Mouse (Mus musculus) stomach, postnatal 0 days (tissue): Measurements from ENCODE around the gene Tex13b. TPM values are rescaled to one million over a fixed set of nuclear protein-coding genes. Genes with fewer than 3 reads are reported as not detected.
"Not testable (repeated sequence)": the region's sequence is repeated elsewhere in the genome, so short reads cannot be mapped to it uniquely, and the experiment has no call there.

Source experiments
- ATAC-seq: fragments of 200-750 bp; cut with Nextera tagmentation; 2 replicates; pipeline ENCODE4 v1.8.0; 2017; ENCODE audit not compliant: low FRiP score, low TSS enrichment
- DNase-seq: peaks from one replicate; pipeline ENCODE4 v3.0.0-alpha.2; 2016; ENCODE audit warnings: low spot score
- H3K27ac ChIP-seq: fragments of 300-500 bp; sonication (generic); replicated peaks from 2 replicates; pipeline ENCODE4 v1.5.1; 2014; ENCODE audit warnings: mild to moderate bottlenecking, control low read depth
- H3K27me3 ChIP-seq: fragments of 300-500 bp; sonication (generic); 2 replicates; pipeline ENCODE4 v1.6.1; 2014; ENCODE audit warnings: low read length; ENCODE audit not compliant: control insufficient read depth, insufficient read depth
- H3K36me3 ChIP-seq: fragments of 300-500 bp; sonication (generic); 2 replicates; pipeline ENCODE4 v1.6.1; 2014; ENCODE audit warnings: low read length, mixed read lengths; ENCODE audit not compliant: control insufficient read depth, insufficient read depth
- H3K4me1 ChIP-seq: fragments of 300-500 bp; sonication (generic); replicated peaks from 2 replicates; pipeline ENCODE4 v1.6.1; 2014; ENCODE audit warnings: antibody characterized with exemption; ENCODE audit not compliant: control insufficient read depth, insufficient read depth
- H3K4me2 ChIP-seq: fragments of 300-500 bp; sonication (generic); replicated peaks from 2 replicates; pipeline ENCODE4 v1.6.1; 2014; ENCODE audit warnings: low read depth, mild to moderate bottlenecking, control low read depth, moderate library complexity
- H3K4me3 ChIP-seq: fragments of 300-500 bp; sonication (generic); 2 replicates; pipeline ENCODE4 v1.5.1; 2014; ENCODE audit warnings: low read depth, low read length, control low read depth
- H3K9ac ChIP-seq: fragments of 300-500 bp; sonication (generic); 2 replicates; pipeline ENCODE4 v1.6.1; 2014; ENCODE audit warnings: mild to moderate bottlenecking, low read length, control low read depth, mixed read lengths
- H3K9me3 ChIP-seq: fragments of 300-500 bp; sonication (generic); 2 replicates; pipeline ENCODE4 v1.6.1; 2016; ENCODE audit warnings: low read length; ENCODE audit not compliant: control insufficient read depth
- CTCF ChIP-seq: IDR thresholded peaks from 2 replicates; pipeline ENCODE4 v1.5.1; 2016; ENCODE audit warnings: antibody characterized with exemption, low read depth, mild to moderate bottlenecking, moderate library complexity
- EP300 ChIP-seq: optimal IDR thresholded peaks from 2 replicates; pipeline ENCODE3; 2016; ENCODE audit warnings: antibody characterized with exemption
- WGBS: fragments of 180-500 bp; shearing (Covaris S2); extraction: QIAGEN DNeasy Blood & Tissue Kit; methylation state at CpG from one replicate; pipeline ENCODE4 v1.1.7; 2014; 5-methylcytosine and 5-hydroxymethylcytosine counted together
- polyA plus RNA-seq: library from polyadenylated mRNA; unstranded; fragments of >200 nt; fragmentation: Nextera tagmentation; extraction: Ambion mirVana; gene quantifications from 2 replicates; pipeline ENCODE4 v1.2.1, GENCODE M21; 2015

The Tex13b gene
- polyA plus RNA-seq: 0.10 TPM in 1 of 2 replicates, not detected in the other

DNA sequence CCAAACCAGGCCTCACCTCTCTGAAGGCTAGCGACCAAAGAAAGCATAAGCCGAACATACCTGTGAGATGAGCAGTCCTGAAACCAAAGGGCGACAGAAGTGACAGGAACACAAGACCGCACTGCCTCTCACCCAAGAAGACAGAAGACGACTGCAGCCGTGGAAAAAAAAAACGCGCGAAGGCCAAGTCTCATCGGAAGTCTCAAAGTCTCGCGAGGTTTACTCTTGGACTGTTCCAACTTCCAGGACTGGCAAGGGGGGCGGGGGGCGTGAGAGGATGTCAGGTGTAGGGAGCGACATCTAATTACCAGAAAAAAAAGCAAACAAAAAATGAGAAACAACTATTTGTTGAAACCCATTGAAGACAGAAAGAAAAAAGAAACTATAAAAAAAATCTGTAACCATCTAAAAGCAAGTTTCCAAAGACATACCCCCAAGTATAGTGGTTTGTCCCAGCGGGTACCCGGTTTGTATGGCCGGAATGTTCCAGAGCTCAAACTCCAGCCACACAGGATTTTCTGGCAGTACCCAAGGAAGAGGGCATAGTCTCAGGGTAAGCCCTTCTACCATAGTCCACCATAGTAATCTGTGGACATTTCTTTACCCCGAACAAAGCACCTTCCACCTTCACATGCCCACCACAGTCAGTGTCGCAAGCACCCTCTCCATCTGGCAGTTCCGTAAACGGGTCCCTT lies at the start of gene Tex13b:
Tex13b (minus strand) TSS at position 122 of the 695 bp plus-strand sequence.
- Histone ChIP-seq H3K4me2 (no peak within 1 kb of the TSS), H3K27ac (no peak within 1 kb of the TSS), H3K36me3 (no peaks in the 10 kb centered on the region), H3K9me3 (no peaks in the 10 kb centered on the region), H3K27me3 (no peaks in the 10 kb centered on the region), H3K4me3 (no peak within 1 kb of the TSS), H3K4me1 (no peaks in the 10 kb centered on the region), H3K9ac (no peak within 1 kb of the TSS)
- ATAC-seq (no peak), DNase-seq (no peak)
- TF ChIP-seq CTCF: no peak
- 92% methylated on average over 22 of the region's 22 CpGs for WGBS

DNA sequence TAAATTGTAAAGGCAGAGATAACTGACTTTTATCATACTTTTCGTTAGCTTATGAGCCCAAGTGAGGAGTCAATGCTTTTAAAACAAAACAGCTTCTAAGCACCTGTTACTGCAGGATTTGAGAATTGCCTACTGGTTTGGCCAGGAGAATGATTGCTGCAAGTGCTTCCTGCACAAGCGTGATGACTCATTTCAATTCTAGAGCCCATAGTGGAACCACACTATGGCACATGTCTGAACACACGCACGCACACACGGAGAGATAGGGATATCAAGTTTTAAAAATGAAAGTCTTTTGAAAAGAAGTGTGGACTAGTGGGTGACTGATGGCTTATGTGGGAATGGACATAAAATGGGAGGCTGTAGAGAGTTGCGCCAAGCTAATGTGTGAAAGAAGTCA lies 49.5 kb upstream of the Tex13b start:
- no peaks in the 10 kb centered on the region for H3K9me3 ChIP-seq
- TF ChIP-seq EP300 (no peak), CTCF (no peak)
- WGBS: 88% methylated on average over 6 of the region's 6 CpGs

DNA sequence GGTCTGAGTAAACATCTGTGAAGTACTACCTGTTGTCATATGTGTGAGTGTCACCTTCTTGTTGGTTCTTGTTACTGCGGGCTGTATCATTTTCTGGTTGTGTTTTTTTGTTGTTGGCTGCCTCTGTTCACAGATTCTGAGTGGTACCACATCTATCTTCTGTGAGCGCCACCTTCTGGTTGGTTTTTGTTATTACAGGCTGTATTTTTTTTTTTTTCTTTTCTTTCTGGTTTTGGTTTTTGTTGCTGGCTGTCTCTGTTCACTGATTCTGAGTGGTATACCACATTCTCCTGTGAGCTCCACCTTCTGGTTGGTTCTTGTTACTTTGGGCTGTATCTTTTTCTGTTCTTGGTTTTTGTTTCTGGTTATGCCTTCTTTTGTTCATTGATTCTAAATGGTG lies 44.2 kb upstream of the Tex13b start:
- Histone ChIP-seq H3K4me1 (no peaks in the 10 kb centered on the region), H3K36me3 (no peaks in the 10 kb centered on the region), H3K9ac (no peak overlapping the region), H3K4me3 (no peak overlapping the region), H3K4me2 (no peak overlapping the region), H3K9me3 (no peaks in the 10 kb centered on the region), H3K27ac (no peak overlapping the region), H3K27me3 (no peaks in the 10 kb centered on the region)
- ATAC-seq (no peak), DNase-seq (no peak)
- TF ChIP-seq EP300: no peak
- peak; percentile 68 for TF ChIP-seq CTCF
- 40% methylated on average over 2 of the region's 2 CpGs for WGBS

More for the DNA sequence above, 49.5 kb upstream of the Tex13b start:
- Histone ChIP-seq H3K4me1 (no peaks in the 10 kb centered on the region), H3K4me3 (no peak overlapping the region), H3K4me2 (no peak overlapping the region), H3K9ac (no peak overlapping the region), H3K27ac (no peak overlapping the region), H3K36me3 (no peaks in the 10 kb centered on the region), H3K27me3 (no peaks in the 10 kb centered on the region)
- DNase-seq: no peak
- ATAC-seq: no peak

DNA sequence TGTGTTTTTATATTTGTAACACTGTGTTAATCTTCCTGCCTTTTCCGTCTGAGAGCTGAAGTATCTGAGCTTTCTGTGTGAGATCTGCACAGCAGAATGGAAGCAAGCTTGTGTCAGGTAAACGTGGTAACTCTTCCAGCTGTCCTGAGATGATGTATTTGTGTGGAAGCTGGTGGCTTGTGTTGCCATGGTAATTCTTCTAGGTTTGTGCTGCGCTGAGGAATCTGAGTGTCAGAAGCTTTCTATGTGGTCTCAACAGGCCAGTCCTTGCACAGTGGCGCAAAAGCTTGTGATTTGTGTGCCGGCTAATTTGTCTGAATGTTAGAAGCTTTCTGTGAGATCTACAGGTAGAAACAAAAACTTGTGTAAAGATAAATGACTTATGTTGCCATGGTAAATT lies 43.8 kb upstream of the Tex13b start:
- WGBS: 56% methylated on average over 5 of the region's 5 CpGs

DNA sequence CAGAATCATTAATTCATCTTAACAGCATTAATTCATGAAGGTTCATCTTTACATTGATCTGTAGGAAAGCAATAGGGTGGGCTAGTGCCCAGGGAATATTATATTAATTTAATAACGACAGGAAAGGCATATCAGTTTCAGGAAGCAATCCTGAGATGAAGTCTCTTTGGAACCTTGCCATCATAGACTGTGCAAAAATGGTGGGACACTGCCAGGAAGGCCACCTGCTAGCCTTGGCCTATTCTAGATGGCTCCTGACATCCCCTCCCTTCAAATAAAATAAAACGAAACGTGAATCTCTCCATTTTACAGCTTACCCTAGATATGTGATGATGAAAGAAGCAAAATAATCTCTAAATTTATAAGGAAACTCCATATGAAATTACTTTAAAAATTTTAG lies 41.3 kb upstream of the Tex13b start:
- ATAC-seq (no peak), DNase-seq (no peak)
- Histone ChIP-seq H3K27ac (no peak overlapping the region), H3K4me2 (no peak overlapping the region), H3K4me3 (no peak overlapping the region), H3K36me3 (no peaks in the 10 kb centered on the region), H3K27me3 (no peaks in the 10 kb centered on the region), H3K9me3 (no peaks in the 10 kb centered on the region), H3K9ac (no peak overlapping the region), H3K4me1 (no peaks in the 10 kb centered on the region)
- no peak for TF ChIP-seq EP300
- TF ChIP-seq CTCF: no peak
- 60% methylated on average over 3 of the region's 3 CpGs for WGBS

More for the DNA sequence above, 43.8 kb upstream of the Tex13b start:
- not testable (repeated sequence) for H3K27me3 ChIP-seq, H3K4me3 ChIP-seq, H3K9me3 ChIP-seq, H3K36me3 ChIP-seq, H3K27ac ChIP-seq, H3K4me1 ChIP-seq, ATAC-seq, H3K4me2 ChIP-seq, DNase-seq, H3K9ac ChIP-seq

DNA sequence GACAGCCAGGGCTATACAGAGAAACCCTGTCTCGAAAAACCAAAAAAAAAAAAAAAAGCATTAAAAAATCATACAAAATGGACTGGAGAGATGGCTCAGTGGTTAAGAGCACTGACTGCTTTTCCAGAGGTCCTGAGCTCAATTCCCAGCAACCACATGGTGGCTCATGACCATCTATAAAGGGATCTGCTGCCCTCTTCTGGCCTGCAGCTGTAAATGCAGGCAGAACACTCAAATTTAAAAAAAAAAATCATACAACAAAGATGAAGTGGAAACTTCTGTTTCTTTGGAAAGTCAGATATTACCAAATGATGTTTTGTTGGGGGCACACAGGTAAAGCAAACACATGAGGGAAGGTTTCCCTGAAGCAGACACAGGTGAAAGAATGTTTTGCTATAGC lies 32.2 kb upstream of the Tex13b start:
- WGBS: no CpG with 5 or more reads among the region's 1 CpGs
- not testable (repeated sequence) for H3K27ac ChIP-seq, H3K27me3 ChIP-seq, DNase-seq, H3K4me2 ChIP-seq, ATAC-seq, H3K4me1 ChIP-seq, H3K36me3 ChIP-seq, H3K9me3 ChIP-seq, H3K4me3 ChIP-seq, H3K9ac ChIP-seq
- TF ChIP-seq CTCF: peak; percentile 64
